Mouse (Mus musculus): Measurements from ENCODE around the gene Dbx1. TPM values are rescaled to one million over a fixed set of nuclear protein-coding genes. Genes with fewer than 3 reads are reported as not detected.

The Dbx1 gene
- not detected in 2 replicates for polyA plus RNA-seq (2012; ENCODE audit: insufficient read depth, insufficient read length, low replicate concordance, missing spikeins)

DNA sequence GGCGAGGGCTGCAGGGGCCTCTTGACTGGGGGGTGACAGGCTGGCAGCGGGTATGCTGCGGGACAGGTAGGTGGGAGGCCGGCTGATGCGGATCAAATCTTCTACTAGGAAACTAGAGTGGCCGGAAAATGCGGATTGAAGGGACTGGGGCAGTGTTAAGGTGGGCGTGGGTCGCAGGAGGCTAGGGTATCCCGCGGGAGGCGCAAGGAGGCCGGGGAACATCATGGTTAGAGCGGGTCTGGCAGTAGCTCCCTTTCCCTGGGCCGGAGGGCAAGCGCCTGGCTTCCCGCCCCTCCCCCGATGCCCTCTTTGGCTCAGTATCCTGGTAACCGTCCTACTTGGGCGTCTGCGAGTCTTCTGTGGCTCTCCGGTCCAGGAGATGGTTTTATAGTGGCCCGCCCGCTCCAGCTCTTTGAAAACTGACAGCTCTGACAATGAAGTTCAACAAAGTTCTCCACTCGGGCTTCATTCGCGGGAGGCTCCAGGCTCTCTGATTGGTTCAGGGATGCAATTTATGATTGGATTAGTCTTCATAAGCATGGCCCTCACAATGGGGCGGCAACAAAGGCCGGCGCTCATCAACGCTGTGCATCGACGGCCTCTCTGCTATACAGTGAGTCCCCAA, at the start of gene Dbx1:
Dbx1 (minus strand) TSS at position 359 of the 625 bp plus-strand sequence.
- H3K27ac ChIP-seq (ENCODE audit: insufficient read depth, low read depth, low read length): no peak within 1 kb of the TSS
- H3K4me1 ChIP-seq (ENCODE audit: control insufficient read depth, insufficient read depth, low read length): peaks cover 4% of the 10 kb centered on the region; the same call in 1 of the 2 replicates
- 4% methylated on average over 33 of the region's 33 CpGs for WGBS
- H3K4me3 ChIP-seq (ENCODE audit: insufficient read depth, low read depth, low read length): no peak within 1 kb of the TSS
- TF ChIP-seq CTCF (IDR thresholded peaks at IDR 0.05; ENCODE audit: insufficient read depth, low read depth, low read length) (no peak), POLR2A (IDR thresholded peaks at IDR 0.05; ENCODE audit: insufficient read depth, low read depth, low read length) (no peak)

DNA sequence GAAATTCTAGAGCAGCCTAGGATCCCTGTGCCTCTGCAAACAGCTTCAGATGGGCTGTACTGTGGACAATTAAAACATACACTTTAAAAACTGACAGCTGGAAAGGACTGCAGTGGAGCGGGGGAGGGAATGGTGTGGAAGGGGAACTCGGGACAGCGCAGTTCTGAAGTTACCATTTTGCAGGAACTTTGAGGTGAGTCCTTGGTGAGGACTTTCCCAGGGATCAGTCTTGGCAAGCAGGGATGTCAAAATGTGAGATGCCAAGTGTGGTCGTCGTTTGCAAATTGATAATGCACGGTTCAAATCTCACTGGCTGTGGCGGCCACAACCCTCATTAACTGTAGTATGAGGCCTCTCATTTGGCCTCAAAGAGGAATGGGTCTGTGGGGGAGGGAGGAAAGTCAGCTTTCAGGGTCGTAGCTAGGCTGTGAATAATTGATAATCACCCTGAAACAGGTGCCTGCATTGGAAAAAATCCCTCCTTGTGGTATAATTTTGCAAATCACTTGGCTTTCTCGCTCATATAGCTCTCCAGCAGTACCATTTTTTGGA, 42.3 kb upstream of the Dbx1 start:
- TF ChIP-seq CTCF (IDR thresholded peaks at IDR 0.05; ENCODE audit: insufficient read depth, low read depth, low read length) (no peak), POLR2A (IDR thresholded peaks at IDR 0.05; ENCODE audit: insufficient read depth, low read depth, low read length) (no peak)
- WGBS: 13% methylated on average over 9 of the region's 9 CpGs
- no peak overlapping the region for H3K27ac ChIP-seq (ENCODE audit: insufficient read depth, low read depth, low read length)
- H3K4me3 ChIP-seq (ENCODE audit: insufficient read depth, low read depth, low read length): no peak overlapping the region
- H3K4me1 ChIP-seq (ENCODE audit: control insufficient read depth, insufficient read depth, low read length): no peaks in the 10 kb centered on the region

DNA sequence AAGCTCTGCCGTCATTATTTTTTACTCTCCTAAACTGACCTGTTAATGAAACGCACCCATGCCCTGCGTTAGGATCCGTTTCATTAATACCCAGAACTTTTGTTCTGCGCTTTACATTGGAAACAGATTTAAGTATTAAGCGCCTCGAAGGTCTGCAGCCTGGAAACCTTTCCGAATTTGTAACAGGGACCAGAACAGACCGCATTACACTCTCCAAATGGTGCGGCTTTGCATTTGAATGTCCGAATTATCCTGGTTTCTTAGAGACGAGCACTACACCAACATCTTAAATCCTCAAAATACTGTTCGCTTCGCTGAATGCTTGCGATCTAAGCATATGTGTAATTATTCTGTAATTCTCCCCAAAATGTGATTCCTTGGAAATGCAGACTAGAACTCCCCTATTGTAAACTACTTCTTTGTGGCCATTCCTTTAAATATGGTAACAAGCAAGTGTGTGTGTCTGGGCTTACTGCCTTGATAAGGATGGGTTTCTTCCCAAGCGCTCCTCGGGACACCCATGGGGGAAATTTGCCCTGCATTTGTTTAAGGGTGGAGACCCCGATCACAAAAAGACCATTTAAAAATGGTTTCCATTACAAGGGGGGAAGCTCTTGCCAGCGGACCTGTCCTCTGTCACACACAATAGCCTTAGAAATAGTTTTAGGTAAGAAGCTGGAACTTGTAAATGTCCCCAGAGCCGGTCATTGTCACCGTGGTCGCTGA, 41.6 kb upstream of the Dbx1 start:
- H3K4me1 ChIP-seq (ENCODE audit: control insufficient read depth, insufficient read depth, low read length): no peaks in the 10 kb centered on the region
- no peak for TF ChIP-seq CTCF (IDR thresholded peaks at IDR 0.05; ENCODE audit: insufficient read depth, low read depth, low read length)
- no peak overlapping the region for H3K27ac ChIP-seq (ENCODE audit: insufficient read depth, low read depth, low read length)
- 5% methylated on average over 22 of the region's 22 CpGs for WGBS
- H3K4me3 ChIP-seq (ENCODE audit: insufficient read depth, low read depth, low read length): no peak overlapping the region

DNA sequence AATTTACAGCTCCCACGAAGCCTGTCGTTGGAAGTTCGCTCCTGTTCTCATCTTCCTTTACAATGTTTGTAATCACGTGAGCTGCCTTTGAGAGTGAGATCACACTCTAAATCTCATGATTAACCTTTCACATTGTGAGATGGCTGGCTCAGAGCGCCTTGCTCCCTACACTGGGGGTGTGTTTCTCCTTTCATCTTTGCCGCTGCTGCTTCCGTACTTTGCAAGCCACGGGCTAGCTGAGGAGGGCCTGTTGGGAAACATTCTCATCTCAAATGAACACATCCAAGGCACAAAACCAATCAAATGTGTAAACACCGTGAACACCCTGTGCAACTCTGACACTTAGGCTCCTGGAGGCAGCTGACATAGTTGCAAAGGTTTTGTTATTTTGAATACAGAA, 40.5 kb upstream of the Dbx1 start:
- Histone ChIP-seq H3K4me3 (ENCODE audit: insufficient read depth, low read depth, low read length) (no peak overlapping the region), H3K27ac (ENCODE audit: insufficient read depth, low read depth, low read length) (no peak overlapping the region), H3K4me1 (ENCODE audit: control insufficient read depth, insufficient read depth, low read length) (no peaks in the 10 kb centered on the region)
- TF ChIP-seq CTCF (IDR thresholded peaks at IDR 0.05; ENCODE audit: insufficient read depth, low read depth, low read length) (no peak), POLR2A (IDR thresholded peaks at IDR 0.05; ENCODE audit: insufficient read depth, low read depth, low read length) (no peak)
- 11% methylated on average over 9 of the region's 9 CpGs for WGBS

DNA sequence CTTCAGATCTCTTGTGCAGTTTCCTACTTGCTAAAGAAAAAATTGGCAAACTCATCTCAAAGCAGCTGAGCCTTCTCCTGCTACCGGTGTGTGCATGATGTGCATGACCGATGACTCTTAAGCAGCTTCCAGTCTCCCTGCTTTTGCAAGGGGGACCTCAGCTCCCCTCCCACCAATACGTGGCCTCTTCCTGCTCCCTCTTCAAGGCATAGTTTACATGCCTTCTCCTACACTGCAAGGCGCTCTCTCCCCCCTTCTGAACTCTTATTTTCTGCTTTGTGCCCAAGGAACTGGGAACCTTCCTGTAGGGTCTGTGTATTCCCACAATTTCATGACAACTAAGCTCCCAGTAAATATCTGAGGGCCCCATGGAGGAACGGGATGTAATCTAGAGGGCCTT, 40.0 kb upstream of the Dbx1 start:
- WGBS: 31% methylated on average over 5 of the region's 5 CpGs
- no peak for TF ChIP-seq CTCF (IDR thresholded peaks at IDR 0.05; ENCODE audit: insufficient read depth, low read depth, low read length)
- TF ChIP-seq POLR2A (IDR thresholded peaks at IDR 0.05; ENCODE audit: insufficient read depth, low read depth, low read length): no peak
- Histone ChIP-seq H3K4me3 (ENCODE audit: insufficient read depth, low read depth, low read length) (no peak overlapping the region), H3K27ac (ENCODE audit: insufficient read depth, low read depth, low read length) (no peak overlapping the region), H3K4me1 (ENCODE audit: control insufficient read depth, insufficient read depth, low read length) (no peaks in the 10 kb centered on the region)

DNA sequence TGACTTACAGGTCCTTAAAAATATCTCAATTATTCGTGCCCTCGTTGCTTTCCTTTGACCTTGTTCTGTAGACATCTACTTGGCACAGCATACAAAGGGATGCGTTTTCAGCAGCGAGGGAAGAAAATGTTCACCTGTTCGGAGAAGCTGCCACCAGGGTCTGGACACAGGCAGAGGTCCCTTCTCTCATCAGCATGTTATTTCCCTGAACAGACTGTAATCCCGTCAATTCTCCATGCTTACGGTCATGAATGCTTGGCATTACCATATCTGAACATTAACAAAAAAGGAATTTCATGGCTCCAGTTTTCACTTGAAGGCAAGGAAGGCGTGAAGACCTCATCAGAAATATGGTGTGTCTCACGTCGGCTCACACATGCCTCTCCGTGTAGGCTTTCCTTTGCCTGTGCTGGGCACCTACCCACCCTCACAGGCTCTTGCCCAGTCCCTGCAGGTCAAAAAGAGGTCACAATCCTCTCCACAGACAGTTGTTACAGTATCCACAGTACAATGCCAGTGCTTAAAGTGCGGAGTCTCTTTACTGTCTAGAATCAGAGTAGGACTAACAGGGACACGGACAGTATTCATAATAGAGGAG, 31.7 kb upstream of the Dbx1 start:
- 80% methylated on average over 13 of the region's 13 CpGs for WGBS
- Histone ChIP-seq H3K4me3 (ENCODE audit: insufficient read depth, low read depth, low read length) (no peak overlapping the region), H3K4me1 (ENCODE audit: control insufficient read depth, insufficient read depth, low read length) (no peaks in the 10 kb centered on the region), H3K27ac (ENCODE audit: insufficient read depth, low read depth, low read length) (no peak overlapping the region)
- TF ChIP-seq CTCF (IDR thresholded peaks at IDR 0.05; ENCODE audit: insufficient read depth, low read depth, low read length) (no peak), POLR2A (IDR thresholded peaks at IDR 0.05; ENCODE audit: insufficient read depth, low read depth, low read length) (no peak)

DNA sequence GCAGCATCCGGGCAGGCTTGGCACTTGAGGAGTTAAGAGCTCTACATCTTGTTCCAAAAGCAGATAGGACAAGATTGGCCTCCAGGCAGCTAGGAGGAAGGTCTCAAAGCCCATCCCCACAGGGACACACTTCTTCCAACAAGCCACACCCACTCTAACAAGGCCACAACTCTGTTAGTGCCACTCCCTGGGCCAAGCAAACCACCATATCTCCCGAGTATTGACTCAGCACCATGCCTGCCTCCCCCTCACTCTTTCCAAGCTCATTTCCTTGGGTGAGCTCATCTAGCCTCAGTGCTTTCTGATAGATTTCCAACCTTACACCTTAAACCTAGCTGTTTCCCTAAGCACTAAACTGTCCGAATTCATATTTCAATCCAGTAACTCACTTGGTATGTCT, 26.9 kb upstream of the Dbx1 start:
- no peak overlapping the region for H3K4me3 ChIP-seq (ENCODE audit: insufficient read depth, low read depth, low read length)
- 91% methylated on average over 3 of the region's 3 CpGs for WGBS
- no peak overlapping the region for H3K27ac ChIP-seq (ENCODE audit: insufficient read depth, low read depth, low read length)
- H3K4me1 ChIP-seq (ENCODE audit: control insufficient read depth, insufficient read depth, low read length): no peaks in the 10 kb centered on the region
- TF ChIP-seq CTCF (IDR thresholded peaks at IDR 0.05; ENCODE audit: insufficient read depth, low read depth, low read length) (no peak), POLR2A (IDR thresholded peaks at IDR 0.05; ENCODE audit: insufficient read depth, low read depth, low read length) (no peak)

DNA sequence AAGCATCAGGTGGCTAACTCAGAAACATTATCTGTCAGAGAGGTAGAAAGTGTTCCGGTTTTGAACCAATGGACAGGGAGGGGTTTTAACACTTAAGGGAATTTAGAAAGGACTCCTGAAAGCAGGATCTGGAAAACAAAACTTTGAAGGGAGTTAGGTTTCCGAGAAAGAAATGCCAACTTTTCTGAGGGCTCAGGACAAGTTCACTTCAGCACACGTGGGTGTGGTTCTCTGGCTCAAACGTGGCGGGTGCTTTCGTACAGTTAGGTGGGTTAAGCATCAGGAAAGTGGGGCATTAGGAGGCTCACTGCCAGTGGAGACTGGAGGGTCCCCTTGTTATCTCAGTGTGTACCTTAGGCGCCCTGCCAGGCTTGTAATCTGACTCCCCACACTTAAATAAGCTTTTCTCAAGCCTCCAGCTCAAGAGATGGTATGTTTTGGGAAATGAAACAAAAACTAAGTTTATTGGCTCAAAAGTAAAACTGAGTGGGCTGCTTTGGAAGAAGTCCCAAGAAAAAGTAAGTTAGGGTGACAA, 25.9 kb upstream of the Dbx1 start:
- Histone ChIP-seq H3K4me1 (ENCODE audit: control insufficient read depth, insufficient read depth, low read length) (no peaks in the 10 kb centered on the region), H3K4me3 (ENCODE audit: insufficient read depth, low read depth, low read length) (no peak overlapping the region), H3K27ac (ENCODE audit: insufficient read depth, low read depth, low read length) (no peak overlapping the region)
- no peak for TF ChIP-seq CTCF (IDR thresholded peaks at IDR 0.05; ENCODE audit: insufficient read depth, low read depth, low read length)
- no peak for TF ChIP-seq POLR2A (IDR thresholded peaks at IDR 0.05; ENCODE audit: insufficient read depth, low read depth, low read length)
- 22% methylated on average over 7 of the region's 7 CpGs for WGBS

All from olfactory bulb, adult 2 months (tissue).